Mouse (Mus musculus): ENCODE data around the gene Wwox. TPM values are rescaled to one million over a fixed set of nuclear protein-coding genes. Genes with fewer than 3 reads are reported as not detected.

Wwox gene
- polyA plus RNA-seq, 1 experiment from 2014 or later = 12.1 TPM

DNA sequence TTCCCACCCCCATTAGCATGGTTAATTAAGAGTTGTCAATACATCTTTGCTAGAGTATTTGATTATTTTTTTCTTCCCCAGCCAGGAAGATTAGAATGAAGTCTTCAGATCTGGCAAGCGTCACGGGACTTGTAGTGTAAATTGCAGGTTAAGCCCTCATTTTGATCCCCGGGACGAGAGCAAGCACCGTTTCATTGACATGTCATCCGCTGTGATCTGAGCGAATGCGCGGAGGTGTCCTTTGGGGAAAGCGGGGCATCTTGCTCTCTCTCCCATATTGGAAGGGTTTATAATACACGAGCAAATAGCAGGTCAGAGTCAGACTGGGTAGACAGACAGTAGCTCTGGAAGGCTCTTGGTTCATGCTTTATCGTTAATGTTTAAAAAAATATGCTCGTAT lies 123.0 kb downstream of the Wwox start:
- Histone ChIP-seq H3K9me3 (no peaks in the 10 kb centered on the region), H3K4me1 (peaks cover 28% of the 10 kb centered on the region), H3K27me3 (ENCODE audit: poor library complexity, severe bottlenecking) (no peaks in the 10 kb centered on the region; the same call in none of the 2 replicates), H3K27ac (no peak overlapping the region), H3K4me3 (no peak overlapping the region), H3K36me3 (replicated peaks) (no peaks in the 10 kb centered on the region)
- no peak for DNase-seq (ENCODE audit: extremely low spot score, low spot score)
- WGBS = 93% methylated on average over 13 of the region's 13 CpGs

- no peaks in the 10 kb centered on the region for H3K36me3 ChIP-seq (replicated peaks)
- peaks cover 28% of the 10 kb centered on the region for H3K4me1 ChIP-seq
- WGBS = 94% methylated on average over 7 of the region's 7 CpGs
- H3K9me3 ChIP-seq = no peaks in the 10 kb centered on the region
- no peaks in the 10 kb centered on the region; the same call in none of the 2 replicates for H3K27me3 ChIP-seq (ENCODE audit: poor library complexity, severe bottlenecking)
- H3K27ac ChIP-seq = no peak overlapping the region
- DNase-seq (ENCODE audit: extremely low spot score, low spot score) = no peak
- H3K4me3 ChIP-seq = no peak overlapping the region
Measured at GRCm38 (mm10) chr8:114563361-114563760, 123.9 kb downstream of the Wwox start.

DNA sequence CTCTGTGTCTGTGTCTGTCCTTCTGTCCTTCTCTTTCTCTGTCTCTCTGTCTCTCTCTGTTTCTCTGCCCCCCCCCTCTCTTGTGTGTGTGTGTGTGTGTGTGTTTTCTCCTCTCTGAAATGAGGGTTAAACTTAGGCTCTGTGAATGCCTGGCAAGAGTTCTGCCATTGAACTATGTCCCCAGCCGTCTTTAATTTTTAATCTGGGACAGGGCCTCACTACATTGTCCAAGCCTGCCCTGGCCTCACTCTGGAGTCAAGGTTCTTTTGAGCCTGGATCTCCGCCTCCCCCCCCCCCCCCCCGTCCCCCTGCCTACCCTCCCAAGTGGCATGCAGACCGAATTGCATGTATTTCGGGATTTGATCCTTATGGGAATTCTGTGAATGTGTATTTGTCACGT lies 124.6 kb downstream of the Wwox start:
- Histone ChIP-seq H3K27me3 (ENCODE audit: poor library complexity, severe bottlenecking) (no peaks in the 10 kb centered on the region; the same call in none of the 2 replicates), H3K4me3 (no peak overlapping the region), H3K4me1 (peaks cover 27% of the 10 kb centered on the region), H3K27ac (0 out of 2 replicates have a peak overlapping the region, but pooled peaks have one; percentile 25), H3K9me3 (no peaks in the 10 kb centered on the region), H3K36me3 (replicated peaks) (no peaks in the 10 kb centered on the region)
- no peak for DNase-seq (ENCODE audit: extremely low spot score, low spot score)
- 73% methylated on average over 6 of the region's 6 CpGs for WGBS

GRCm38 (mm10) chr8:114568531-114569166 lies 129.2 kb downstream of the Wwox start:
- Histone ChIP-seq H3K36me3 (replicated peaks) (no peaks in the 10 kb centered on the region), H3K27me3 (ENCODE audit: poor library complexity, severe bottlenecking) (no peaks in the 10 kb centered on the region; the same call in 1 of the 2 replicates), H3K9me3 (no peaks in the 10 kb centered on the region), H3K4me3 (no peak overlapping the region), H3K27ac (no peak overlapping the region), H3K4me1 (peaks cover 23% of the 10 kb centered on the region)
- no peak for DNase-seq (ENCODE audit: extremely low spot score, low spot score)
- 92% methylated on average over 16 of the region's 16 CpGs for WGBS

- H3K27me3 ChIP-seq (ENCODE audit: poor library complexity, severe bottlenecking) = no peaks in the 10 kb centered on the region
- DNase-seq (ENCODE audit: extremely low spot score, low spot score) = no peak
- 85% methylated on average over 4 of the region's 4 CpGs for WGBS
- H3K27ac ChIP-seq = no peak overlapping the region
- H3K36me3 ChIP-seq (replicated peaks) = 0 out of 2 replicates have a peak, but pooled peaks cover 2% of the 10 kb centered on the region
- 0 out of 2 replicates have a peak, but pooled peaks cover 2% of the 10 kb centered on the region for H3K4me1 ChIP-seq
- peaks cover 7% of the 10 kb centered on the region; the same call in 1 of the 2 replicates for H3K9me3 ChIP-seq
- H3K4me3 ChIP-seq = no peak overlapping the region
Measured at GRCm38 (mm10) chr8:114573014-114573746, 133.7 kb downstream of the Wwox start.

- peaks cover 8% of the 10 kb centered on the region; the same call in 1 of the 2 replicates for H3K9me3 ChIP-seq
- no peak for DNase-seq (ENCODE audit: extremely low spot score, low spot score)
- H3K36me3 ChIP-seq (replicated peaks) = 0 out of 2 replicates have a peak, but pooled peaks cover 3% of the 10 kb centered on the region
- no peak overlapping the region for H3K27ac ChIP-seq
- H3K27me3 ChIP-seq (ENCODE audit: poor library complexity, severe bottlenecking) = no peaks in the 10 kb centered on the region
- WGBS = 94% methylated on average over 8 of the region's 8 CpGs
- H3K4me3 ChIP-seq = no peak overlapping the region
- H3K4me1 ChIP-seq = 0 out of 2 replicates have a peak, but pooled peaks cover 2% of the 10 kb centered on the region
Measured at GRCm38 (mm10) chr8:114573747-114574093, 134.3 kb downstream of the Wwox start.

DNA sequence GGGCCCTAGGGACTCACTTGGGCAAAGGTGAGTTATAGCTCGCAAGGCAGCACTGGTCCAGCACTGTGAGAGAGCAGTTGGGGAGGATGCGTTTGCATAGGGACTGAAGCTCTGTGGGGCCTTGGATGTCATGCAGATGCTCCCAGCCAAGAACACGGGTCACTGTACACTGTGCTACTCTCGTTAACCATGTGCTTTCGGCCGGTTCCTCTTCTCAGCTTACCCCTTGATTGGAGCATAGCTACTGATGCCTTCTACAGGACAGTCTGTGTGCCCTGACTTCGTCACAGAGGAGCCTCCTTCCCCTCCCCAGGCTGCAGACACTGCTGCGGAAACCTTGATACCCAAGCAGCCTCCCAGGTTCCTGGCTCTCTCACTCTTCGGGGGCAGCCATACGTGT lies 139.8 kb downstream of the Wwox start:
- WGBS = 92% methylated on average over 10 of the region's 10 CpGs

DNA sequence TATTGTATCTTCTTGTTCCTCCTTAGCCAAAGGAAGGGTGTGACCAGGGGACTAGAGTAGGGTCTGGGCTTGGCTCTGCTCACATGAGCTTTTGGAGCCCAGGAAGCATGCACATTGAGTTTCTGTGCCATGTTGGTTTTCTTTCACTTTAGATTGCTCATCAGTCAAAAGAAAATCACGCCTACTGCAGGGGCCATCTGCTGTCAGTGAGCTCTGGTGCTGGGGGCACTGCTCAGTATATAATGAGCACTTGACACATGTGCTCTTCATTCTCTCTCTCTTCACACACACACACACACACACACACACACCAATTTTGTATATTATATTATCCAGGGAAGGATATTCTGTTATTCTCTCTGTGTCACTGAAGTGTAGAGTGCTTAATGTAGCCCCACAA lies 141.2 kb downstream of the Wwox start:
- 0 out of 2 replicates have a peak, but pooled peaks cover 3% of the 10 kb centered on the region for H3K36me3 ChIP-seq (replicated peaks)
- no peak overlapping the region for H3K4me3 ChIP-seq
- H3K27ac ChIP-seq = 0 out of 2 replicates have a peak overlapping the region, but pooled peaks have one; percentile 8
- no peak for DNase-seq (ENCODE audit: extremely low spot score, low spot score)
- H3K27me3 ChIP-seq (ENCODE audit: poor library complexity, severe bottlenecking) = no peaks in the 10 kb centered on the region
- H3K9me3 ChIP-seq = peaks cover 8% of the 10 kb centered on the region; the same call in 1 of the 2 replicates
- H3K4me1 ChIP-seq = no peaks in the 10 kb centered on the region
- whole genome bisulfite sequencing = 88% methylated on average over 1 of the region's 1 CpGs

More for the DNA sequence above, 139.8 kb downstream of the Wwox start:
- no peak overlapping the region for H3K4me3 ChIP-seq
- 0 out of 2 replicates have a peak, but pooled peaks cover 3% of the 10 kb centered on the region for H3K36me3 ChIP-seq (replicated peaks)
- DNase-seq (ENCODE audit: extremely low spot score, low spot score) = no peak
- H3K27me3 ChIP-seq (ENCODE audit: poor library complexity, severe bottlenecking) = no peaks in the 10 kb centered on the region
- H3K4me1 ChIP-seq = no peaks in the 10 kb centered on the region
- peaks cover 8% of the 10 kb centered on the region; the same call in 1 of the 2 replicates for H3K9me3 ChIP-seq
- H3K27ac ChIP-seq = no peak overlapping the region

GRCm38 (mm10) chr8:114590336-114590867 lies 150.9 kb downstream of the Wwox start:
- WGBS = 87% methylated on average over 12 of the region's 12 CpGs
- peaks cover under 1% of the 10 kb centered on the region for H3K36me3 ChIP-seq (replicated peaks)

DNA sequence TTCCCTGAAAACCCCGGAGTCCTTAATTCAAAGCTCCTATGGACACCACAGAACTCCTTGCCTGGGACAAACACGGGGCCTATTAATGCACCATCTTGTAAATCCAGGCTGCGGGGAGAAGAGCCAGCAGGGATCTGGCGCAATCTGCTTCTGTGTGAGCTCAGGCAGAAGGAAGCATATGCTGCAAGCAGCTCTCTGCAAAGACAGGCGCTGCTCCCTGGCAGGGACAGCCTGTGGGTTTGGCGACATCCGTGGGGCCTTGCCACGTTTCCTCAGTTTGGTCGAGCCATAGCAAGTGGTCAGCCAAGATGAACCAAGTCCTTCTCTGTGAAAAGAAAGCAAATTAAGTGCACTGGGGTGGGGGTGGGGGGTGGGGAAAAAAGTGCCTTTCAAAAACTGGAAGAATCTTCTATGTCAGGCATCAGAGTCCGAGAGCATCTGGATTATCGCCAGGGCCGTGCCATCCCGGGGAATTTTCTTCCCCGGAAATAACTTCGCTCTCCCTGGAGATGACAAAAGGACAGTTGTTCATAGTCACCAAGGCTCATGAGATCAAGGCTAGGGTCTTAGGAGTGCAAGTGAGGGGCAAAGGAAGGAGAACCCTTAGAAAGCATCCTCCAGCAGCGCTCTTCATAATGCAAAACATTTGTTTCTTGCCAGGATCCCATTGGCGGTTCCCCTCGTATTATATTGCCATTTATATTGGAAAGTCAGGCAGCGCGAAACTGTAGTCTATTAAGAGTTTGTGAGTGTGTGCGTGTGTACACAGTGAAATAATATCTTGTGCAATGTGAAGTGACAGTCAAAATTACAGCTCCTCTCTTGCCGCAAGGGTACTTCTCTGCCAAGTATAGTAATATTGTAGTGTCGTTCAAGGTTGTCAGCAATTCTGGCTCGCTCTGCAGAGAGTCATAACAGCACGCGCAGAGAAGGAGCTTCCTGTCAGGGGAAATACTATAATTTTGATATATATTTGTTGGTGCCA lies 152.1 kb downstream of the Wwox start:
- H3K9me3 ChIP-seq = peaks cover 9% of the 10 kb centered on the region
- H3K27me3 ChIP-seq (ENCODE audit: poor library complexity, severe bottlenecking) = no peaks in the 10 kb centered on the region
- peak; percentile 22 for DNase-seq (ENCODE audit: extremely low spot score, low spot score)
- H3K4me3 ChIP-seq = peak overlapping the region; percentile 18
- H3K36me3 ChIP-seq (replicated peaks) = peaks cover 7% of the 10 kb centered on the region
- H3K4me1 ChIP-seq = peaks cover 40% of the 10 kb centered on the region
- WGBS = 56% methylated on average over 26 of the region's 26 CpGs
- peak overlapping the region; percentile 78 for H3K27ac ChIP-seq

More at GRCm38 (mm10) chr8:114590336-114590867, 150.9 kb downstream of the Wwox start:
- H3K27me3 ChIP-seq (ENCODE audit: poor library complexity, severe bottlenecking) = no peaks in the 10 kb centered on the region
- H3K4me3 ChIP-seq = no peak overlapping the region
- DNase-seq (ENCODE audit: extremely low spot score, low spot score) = no peak
- H3K9me3 ChIP-seq = 0 out of 2 replicates have a peak, but pooled peaks cover under 1% of the 10 kb centered on the region
- H3K27ac ChIP-seq = no peak overlapping the region
- H3K4me1 ChIP-seq = peaks cover 40% of the 10 kb centered on the region

GRCm38 (mm10) chr8:114593424-114594157 lies 154.1 kb downstream of the Wwox start:
- peaks cover 7% of the 10 kb centered on the region for H3K36me3 ChIP-seq (replicated peaks)
- H3K4me3 ChIP-seq = peak overlapping the region; percentile 14; the same call in 1 of the 2 replicates
- peaks cover 9% of the 10 kb centered on the region for H3K9me3 ChIP-seq
- no peak for DNase-seq (ENCODE audit: extremely low spot score, low spot score)
- peak overlapping the region; percentile 56 for H3K27ac ChIP-seq
- peaks cover 43% of the 10 kb centered on the region for H3K4me1 ChIP-seq
- H3K27me3 ChIP-seq (ENCODE audit: poor library complexity, severe bottlenecking) = no peaks in the 10 kb centered on the region
- WGBS = 33% methylated on average over 19 of the region's 19 CpGs
